ENCODE assay signal across 12 mouse cellular contexts in the genomic region with DNA sequence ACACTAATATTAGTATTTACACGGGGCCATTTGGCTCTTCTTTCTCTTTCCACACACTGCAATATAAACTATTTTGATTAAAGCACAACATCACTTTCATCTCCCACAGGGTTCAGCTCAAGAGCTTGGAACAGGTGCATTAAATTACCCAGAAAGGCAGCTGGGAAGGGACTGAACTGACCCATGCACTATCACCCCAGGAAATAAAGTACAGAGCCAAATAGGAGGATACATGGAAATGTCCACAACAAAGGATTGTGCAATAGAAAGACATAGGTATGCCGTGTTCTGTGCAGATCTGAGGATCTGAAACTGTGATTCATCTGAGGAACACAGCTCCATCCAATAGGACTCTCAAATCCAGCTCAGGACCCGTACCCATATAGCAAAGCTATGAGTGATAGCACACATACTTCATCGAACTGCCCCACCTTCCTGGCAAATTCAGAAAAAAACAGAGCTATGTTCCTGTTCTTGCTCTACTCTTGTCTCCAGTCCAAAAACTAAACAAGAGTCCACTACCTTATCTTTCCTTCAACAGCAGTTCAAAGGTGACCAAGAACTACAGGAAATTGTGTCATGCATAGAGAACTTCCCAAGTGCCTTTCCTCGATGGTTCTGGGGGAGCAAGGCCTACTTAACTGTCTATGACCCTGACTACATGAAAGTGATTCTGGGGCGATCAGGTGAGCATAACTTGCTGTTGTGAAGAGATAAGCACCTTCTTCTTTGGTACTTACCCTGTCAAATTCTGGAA. TPM values are rescaled to one million over a fixed set of nuclear protein-coding genes. Genes with fewer than 3 reads are reported as not detected.
"Had no signal": no experiment of that assay in that cellular context is flagged by ENCODE, and none has a peak within 500 bp of the region (broad histone marks: within the 10 kb centered on the region; RNA-seq: fewer than 3 reads in every experiment).

No protein-coding gene starts in this region.

RNA-seq across cellular contexts. Expression of a gene that starts 1.2 kb away (rescaled TPM):
- total RNA-seq: neutrophil, adult 5-6 weeks had no signal
- polyA plus RNA-seq: neural tube, embryonic 14.5 days; neural tube, embryonic 15.5 days; small intestine, adult 2 months; spleen, adult 2 months; stomach, embryonic 14.5 days; stomach, embryonic 15.5 days; stomach, embryonic 16.5 days; thymus, postnatal 0 days; urinary bladder, adult 2 months had no signal

RNA-seq across cellular contexts. Expression of a gene that starts 36.1 kb away (rescaled TPM):
- total RNA-seq: neutrophil, adult 5-6 weeks had no signal
- polyA plus RNA-seq: neural tube, embryonic 14.5 days; neural tube, embryonic 15.5 days; small intestine, adult 2 months; spleen, adult 2 months; stomach, embryonic 14.5 days; stomach, embryonic 15.5 days; stomach, embryonic 16.5 days; testis, adult 2 months; thymus, adult 2 months; thymus, postnatal 0 days; urinary bladder, adult 2 months had no signal

RNA-seq across cellular contexts. Expression of a gene that starts 46.6 kb away (rescaled TPM):
- total RNA-seq: neutrophil, adult 5-6 weeks had no signal
- polyA plus RNA-seq: neural tube, embryonic 14.5 days; neural tube, embryonic 15.5 days; small intestine, adult 2 months; stomach, embryonic 14.5 days; testis, adult 2 months; thymus, postnatal 0 days; urinary bladder, adult 2 months had no signal
